Mouse (Mus musculus): ENCODE results near the gene Crhr1. TPM values are rescaled to one million over a fixed set of nuclear protein-coding genes. Genes with fewer than 3 reads are reported as not detected.

Gene Crhr1
- not detected for total RNA-seq (2021)
- long read RNA-seq, experiment 1, result 0 reads
- long read RNA-seq, experiment 2, result 0 reads

DNA sequence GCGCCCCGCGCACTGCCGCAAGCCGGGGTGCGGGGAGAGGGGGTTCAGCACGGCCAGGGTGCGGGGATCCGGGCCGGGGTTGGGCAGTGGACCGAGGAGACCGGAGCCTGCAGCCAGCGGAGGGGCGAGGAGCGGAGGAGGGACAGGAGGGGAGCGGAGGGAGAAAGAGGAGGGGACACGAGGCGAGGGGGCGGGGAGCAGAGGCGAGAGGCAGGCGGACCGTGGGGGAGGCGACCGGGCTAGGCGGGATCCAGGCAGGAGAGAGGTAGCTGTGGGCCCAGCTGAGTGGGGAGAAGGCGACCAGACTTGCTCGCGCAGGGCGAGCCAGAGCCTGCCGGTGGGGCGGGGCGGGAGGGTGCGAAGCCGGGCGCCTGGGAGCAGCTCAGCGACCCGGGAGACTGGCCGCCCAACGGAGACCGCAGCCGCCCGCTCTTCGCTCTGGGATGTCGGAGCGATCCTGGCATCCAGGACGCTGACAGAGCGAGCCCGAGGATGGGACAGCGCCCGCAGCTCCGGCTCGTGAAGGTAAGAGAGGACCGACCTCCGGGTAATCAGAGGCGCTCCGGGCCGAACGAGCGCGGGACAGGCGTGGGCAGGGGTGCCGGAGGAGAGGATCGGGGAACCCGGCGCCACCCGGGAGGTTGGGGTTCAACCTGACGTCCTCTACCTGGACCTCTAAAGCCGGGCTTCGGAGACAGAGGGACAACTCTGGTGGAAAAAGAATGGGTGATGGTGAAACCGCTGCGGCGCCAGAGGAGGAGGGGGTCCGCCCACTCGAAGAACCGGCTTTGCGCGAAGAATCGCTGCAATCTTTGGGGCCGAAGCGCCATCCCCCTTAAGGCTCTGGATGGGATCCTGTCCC is at the start of gene Crhr1:
TSS of gene Crhr1 (plus strand) at position 276 of the 862 bp plus-strand sequence.
- no peak for DNase-seq (ENCODE audit: low spot score)

DNA sequence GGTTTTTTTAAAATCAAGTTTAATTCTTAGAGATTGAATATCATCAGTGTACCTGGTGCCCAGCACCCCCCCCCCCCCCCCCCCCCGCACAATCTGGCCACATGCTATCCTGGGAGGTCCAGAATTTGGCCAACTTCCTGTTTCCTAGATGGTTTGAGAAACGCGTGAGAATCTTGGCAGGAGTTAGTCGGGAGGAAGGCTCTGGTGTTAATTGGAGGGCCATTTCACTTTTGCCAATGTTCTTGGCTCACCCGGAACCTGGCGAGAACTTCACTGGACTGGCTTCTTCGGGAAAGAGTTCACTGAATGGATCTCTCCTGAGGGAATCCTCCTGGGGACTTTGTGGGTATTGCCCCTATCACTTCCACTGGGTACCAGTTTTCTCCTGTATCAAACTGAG is 49.4 kb upstream of the Crhr1 start:
- DNase-seq (ENCODE audit: low spot score), result no peak

DNA sequence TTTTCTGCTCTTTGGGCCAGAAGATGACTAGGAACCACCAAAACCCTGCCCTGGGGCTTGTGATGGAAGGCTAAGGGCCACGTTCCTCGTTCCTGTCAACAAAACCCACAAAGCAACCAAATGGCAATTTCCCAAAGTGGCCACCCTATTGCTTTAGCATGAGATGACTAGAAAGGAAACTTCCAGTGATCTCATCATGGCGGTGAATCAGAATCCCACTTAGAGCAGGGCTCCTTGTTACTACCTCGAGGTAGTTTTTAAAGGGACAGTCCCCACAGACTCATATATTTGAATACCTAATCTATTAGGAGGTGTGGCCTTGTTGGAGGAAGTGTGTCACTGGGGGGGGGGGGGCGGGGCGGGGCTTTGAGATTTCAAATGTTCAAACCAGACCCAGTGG is 48.9 kb upstream of the Crhr1 start:
- no peak for DNase-seq (ENCODE audit: low spot score)

GRCm38 (mm10) chr11:104088519-104088918 is 44.1 kb upstream of the Crhr1 start:
- DNase-seq (ENCODE audit: low spot score), result no peak

- DNase-seq (ENCODE audit: low spot score), result peak; percentile 27
Observed at GRCm38 (mm10) chr11:104090769-104091168, 41.9 kb upstream of the Crhr1 start.

DNA sequence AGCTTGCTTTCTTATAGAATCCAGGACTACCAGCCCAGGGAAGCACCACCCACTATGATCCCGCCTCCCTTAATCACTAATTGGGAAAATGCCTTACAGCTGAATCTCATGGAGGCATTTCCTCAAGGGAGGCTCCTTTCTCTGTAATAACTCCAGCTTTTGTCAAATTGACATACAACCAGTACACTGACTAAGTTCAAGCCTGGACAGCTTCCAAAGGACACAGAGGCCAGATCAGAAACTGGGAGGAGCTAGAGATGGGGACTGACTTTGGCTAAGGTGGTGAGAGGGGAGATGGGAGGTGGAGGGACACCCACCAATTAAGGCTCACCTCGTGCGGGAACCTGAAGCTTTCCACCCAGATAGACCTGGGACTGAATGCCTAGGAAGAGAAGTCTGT is 37.5 kb upstream of the Crhr1 start:
- DNase-seq (ENCODE audit: low spot score), result no peak

DNA sequence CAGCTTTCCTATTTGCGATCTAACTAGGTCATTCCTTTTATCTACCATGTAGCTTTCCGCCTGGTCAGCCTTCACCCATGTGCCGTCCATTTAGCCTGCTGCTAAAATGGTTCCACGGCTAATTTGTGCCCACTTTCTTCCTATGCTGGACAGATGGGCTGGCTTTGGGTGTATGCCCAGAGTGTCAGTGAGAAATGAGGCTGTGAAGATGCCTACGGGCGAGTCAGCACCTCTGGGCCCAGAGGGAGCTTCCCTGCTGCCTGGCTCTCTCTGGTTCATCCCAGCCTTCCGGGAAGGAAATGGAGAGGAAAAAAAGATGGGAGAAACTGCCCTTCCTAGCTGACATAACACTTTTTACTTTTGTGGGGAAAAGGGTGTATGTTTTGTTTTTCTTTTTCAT is 36.1 kb upstream of the Crhr1 start:
- no peak for DNase-seq (ENCODE audit: low spot score)

DNA sequence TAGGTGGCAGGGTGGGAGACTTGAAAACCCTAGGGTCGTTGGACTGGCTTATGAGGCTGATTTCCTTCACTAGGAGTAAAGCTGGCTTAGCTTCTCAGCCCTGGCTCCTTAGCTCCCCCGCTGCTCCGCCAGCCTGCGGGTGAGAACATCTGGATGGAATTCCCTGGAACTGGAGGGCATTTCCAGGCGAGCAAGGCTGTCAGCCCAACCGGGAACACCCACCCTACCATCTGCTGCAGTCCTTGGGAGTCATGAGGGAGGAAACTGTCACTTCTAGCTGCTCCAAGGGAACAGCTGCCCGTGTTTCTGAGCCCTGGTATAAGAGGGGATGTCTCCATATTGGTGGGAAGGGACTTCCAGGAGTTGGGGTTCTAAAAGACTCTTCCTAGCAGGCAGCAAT is 33.1 kb upstream of the Crhr1 start:
- no peak for DNase-seq (ENCODE audit: low spot score)

DNA sequence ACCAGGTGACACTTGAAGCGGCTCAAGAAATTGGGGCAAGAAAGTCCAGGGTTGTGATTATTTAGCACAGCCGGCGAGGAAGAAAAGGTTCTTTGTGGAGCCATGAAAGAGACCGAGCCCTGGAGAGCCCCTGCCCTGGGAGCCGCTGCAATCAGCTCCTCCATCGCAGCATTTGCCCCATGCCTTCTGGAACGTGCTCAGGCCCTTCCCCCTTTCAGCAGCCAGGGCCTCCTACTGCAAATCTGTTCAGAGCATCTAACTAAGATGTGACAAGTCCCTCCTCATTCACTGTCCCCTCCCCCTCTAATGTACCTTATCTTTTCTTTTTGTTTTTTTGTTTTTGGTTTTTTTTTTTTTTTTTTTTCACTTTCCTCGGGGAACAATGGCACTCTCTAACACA is 30.0 kb upstream of the Crhr1 start:
- DNase-seq (ENCODE audit: low spot score), result no peak

GRCm38 (mm10) chr11:104106329-104106728 is 26.3 kb upstream of the Crhr1 start:
- no peak for DNase-seq (ENCODE audit: low spot score)

- DNase-seq (ENCODE audit: low spot score), result no peak
Observed at GRCm38 (mm10) chr11:104106969-104107368, 25.7 kb upstream of the Crhr1 start.

- DNase-seq (ENCODE audit: low spot score), result no peak
Observed at GRCm38 (mm10) chr11:104110366-104110765, 22.3 kb upstream of the Crhr1 start.

- DNase-seq (ENCODE audit: low spot score), result no peak
Observed at GRCm38 (mm10) chr11:104111851-104112250, 20.8 kb upstream of the Crhr1 start.

- DNase-seq (ENCODE audit: low spot score), result no peak
Observed at GRCm38 (mm10) chr11:104113699-104114098, 19.0 kb upstream of the Crhr1 start.

- DNase-seq (ENCODE audit: low spot score), result peak; percentile 8
Observed at GRCm38 (mm10) chr11:104114690-104115089, 18.0 kb upstream of the Crhr1 start.

- DNase-seq (ENCODE audit: low spot score), result no peak
Observed at GRCm38 (mm10) chr11:104118356-104118755, 14.3 kb upstream of the Crhr1 start.

- no peak for DNase-seq (ENCODE audit: low spot score)
Observed at GRCm38 (mm10) chr11:104122966-104123365, 9.7 kb upstream of the Crhr1 start.

GRCm38 (mm10) chr11:104123479-104123878 is 9.2 kb upstream of the Crhr1 start:
- no peak for DNase-seq (ENCODE audit: low spot score)

DNA sequence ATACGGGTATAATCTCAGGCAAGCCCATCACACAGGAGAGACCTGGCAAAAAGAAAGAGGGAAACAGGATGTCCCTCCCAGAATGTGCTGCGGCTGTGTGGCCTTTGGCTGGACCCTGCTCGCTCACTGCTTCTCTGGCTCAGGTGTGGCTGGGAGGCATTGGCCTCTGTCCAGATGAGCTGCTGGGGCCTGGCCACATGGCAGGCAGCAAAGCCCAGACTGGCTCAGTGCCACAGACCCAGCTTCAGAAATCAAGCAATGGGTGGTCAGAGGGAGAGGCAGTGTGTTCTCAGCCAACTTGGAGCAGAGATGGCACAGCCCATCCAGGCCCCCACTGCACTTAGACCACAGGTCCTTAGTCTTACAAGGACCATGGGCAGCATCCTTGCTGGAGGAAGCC is 8.1 kb upstream of the Crhr1 start:
- DNase-seq (ENCODE audit: low spot score), result no peak

GRCm38 (mm10) chr11:104129466-104129865 is 3.2 kb upstream of the Crhr1 start:
- no peak for DNase-seq (ENCODE audit: low spot score)

DNA sequence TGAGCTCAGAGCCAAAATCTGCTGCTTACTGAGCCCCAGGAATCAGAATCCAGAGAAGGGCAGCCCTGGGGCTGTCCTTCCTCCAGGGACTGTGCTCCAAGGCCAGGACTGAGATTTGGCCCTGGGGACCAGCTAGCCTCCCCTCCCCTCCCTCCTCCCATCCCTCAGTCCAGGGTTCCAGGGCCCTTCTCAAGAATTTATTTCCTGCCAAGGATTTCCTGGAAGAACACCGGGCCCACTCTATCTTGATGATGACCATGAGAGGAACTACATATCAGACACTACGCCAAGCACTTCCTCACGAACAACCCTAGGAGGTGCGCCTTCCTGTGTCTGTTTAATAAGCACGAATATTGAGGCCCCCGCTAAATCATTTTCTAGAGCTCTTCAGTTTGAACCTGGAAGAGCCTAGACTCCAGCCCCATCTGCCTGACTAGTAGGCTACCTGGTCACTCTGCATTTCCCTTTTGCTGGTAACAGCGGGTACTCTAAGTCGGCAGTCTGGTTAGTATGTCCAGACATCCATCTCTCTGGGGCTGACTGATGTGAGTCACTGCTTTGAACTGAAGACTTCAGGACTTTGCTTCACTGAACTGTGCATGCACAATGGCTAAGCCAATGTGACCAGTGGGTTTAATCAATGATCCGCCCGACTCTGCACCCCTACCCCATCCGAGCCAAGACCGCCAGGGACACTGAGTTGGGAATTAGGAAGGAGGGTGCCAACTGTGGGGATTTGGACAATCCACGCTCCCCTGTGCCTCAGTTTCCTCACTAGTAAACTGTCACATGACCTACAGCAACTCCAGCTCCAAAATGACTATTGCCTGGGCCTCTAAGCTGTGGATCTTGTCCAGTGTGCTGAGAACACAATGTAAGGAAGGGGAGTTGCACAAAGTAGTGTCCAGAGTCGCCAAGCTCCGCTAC is 1.7 kb upstream of the Crhr1 start:
- DNase-seq (ENCODE audit: low spot score), result no peak

DNA sequence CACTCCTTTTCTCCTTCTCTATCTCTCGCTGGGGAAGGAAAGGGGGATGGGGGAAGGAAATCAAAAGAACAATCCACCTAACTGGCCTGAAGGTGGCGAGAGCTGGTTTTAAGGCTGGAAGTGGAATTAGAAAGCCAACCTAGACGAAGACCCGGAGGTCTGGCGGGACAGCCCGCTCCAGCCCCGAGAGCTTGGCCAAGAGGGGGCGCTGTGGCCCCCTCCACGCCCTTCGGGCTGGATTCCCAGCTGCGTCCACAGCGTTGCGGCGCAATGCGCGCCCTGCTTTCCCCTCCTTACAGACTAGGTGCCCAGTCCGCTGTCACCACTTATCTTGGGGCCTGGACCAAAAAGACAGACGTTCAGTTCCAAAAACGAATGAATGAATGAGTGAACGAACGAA is 899 bp upstream of the Crhr1 start:
- DNase-seq (ENCODE audit: low spot score), result peak; percentile 5

Measured in gastrocnemius, adult 18-20 months (tissue).